Mouse (Mus musculus) olfactory bulb, adult 2 months (tissue): Measurements from ENCODE around the gene Vmn1r221.
"Not testable (repeated sequence)": the region's sequence is repeated elsewhere in the genome, so short reads cannot be mapped to it uniquely, and the experiment has no call there.

ENCODE experiments used
- CTCF ChIP-seq: fragments of 200-500 bp; IDR thresholded peaks from 2 replicates; pipeline ENCODE4 v1.5.1; 2012; ENCODE audit warnings: low read depth, mild to moderate bottlenecking, low read length, moderate library complexity; ENCODE audit not compliant: insufficient read depth
- POLR2A ChIP-seq: fragments of 200-500 bp; IDR thresholded peaks from 2 replicates; pipeline ENCODE4 v1.6.1; 2012; ENCODE audit warnings: mild to moderate bottlenecking, low read depth, low read length, moderate library complexity; ENCODE audit not compliant: insufficient read depth

DNA sequence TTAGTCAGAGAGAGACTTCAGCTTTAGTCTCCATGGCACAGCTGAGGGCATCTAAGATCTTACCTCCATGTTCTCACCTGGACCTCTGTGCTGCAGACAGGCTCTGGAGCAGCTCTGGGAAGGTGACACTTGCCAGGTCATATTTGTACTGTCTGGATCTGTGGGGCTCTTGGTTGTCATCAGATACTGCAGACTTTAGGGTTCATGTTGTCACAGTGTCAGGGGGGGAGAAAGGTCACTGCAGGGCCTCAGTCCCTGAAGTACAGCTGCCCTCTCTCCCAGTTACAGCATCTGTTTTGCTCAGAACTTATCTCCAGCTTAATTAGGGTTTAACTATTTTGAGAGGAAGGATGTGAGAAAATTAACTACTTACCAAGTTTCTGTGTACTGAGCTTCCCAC, 21.9 kb downstream of the Vmn1r221 start, which contains the start of gene Vmn1r222:
- not testable (repeated sequence) for TF ChIP-seq POLR2A, CTCF
